Mouse (Mus musculus) intestine, postnatal 0 days (tissue): ENCODE measurements around the gene Pilrb2. TPM values are rescaled to one million over a fixed set of nuclear protein-coding genes. Genes with fewer than 3 reads are reported as not detected.
"Not testable (repeated sequence)": the region's sequence is repeated elsewhere in the genome, so short reads cannot be mapped to it uniquely, and the experiment has no call there.

ENCODE experiments used
- ATAC-seq: fragments of 200-750 bp; cut with Nextera tagmentation; 2 replicates; pipeline ENCODE4 v1.8.0; 2017; ENCODE audit warnings: mild to moderate bottlenecking, moderate TSS enrichment, moderate library complexity
- H3K27ac ChIP-seq: fragments of 300-500 bp; sonication (generic); 2 replicates; pipeline ENCODE4 v1.5.1; 2014; ENCODE audit warnings: mild to moderate bottlenecking, low read depth, low read length, moderate library complexity
- H3K27me3 ChIP-seq: fragments of 300-500 bp; sonication (generic); replicated peaks from 2 replicates; pipeline ENCODE4 v1.6.1; 2014; ENCODE audit warnings: low read length, mixed read lengths; ENCODE audit not compliant: control insufficient read depth, insufficient read depth
- H3K36me3 ChIP-seq: fragments of 300-500 bp; sonication (generic); 2 replicates; pipeline ENCODE4 v1.6.1; 2014; ENCODE audit warnings: mild to moderate bottlenecking, moderate library complexity; ENCODE audit not compliant: control insufficient read depth, insufficient read depth
- H3K4me1 ChIP-seq: fragments of 300-500 bp; sonication (generic); replicated peaks from 2 replicates; pipeline ENCODE4 v1.6.1; 2014; ENCODE audit warnings: antibody characterized with exemption, low read length, mixed read lengths; ENCODE audit not compliant: control insufficient read depth, insufficient read depth
- H3K4me2 ChIP-seq: fragments of 300-500 bp; sonication (generic); replicated peaks from 2 replicates; pipeline ENCODE4 v1.6.1; 2014; ENCODE audit warnings: low read depth, mild to moderate bottlenecking, moderate library complexity
- H3K4me3 ChIP-seq: fragments of 300-500 bp; sonication (generic); 2 replicates; pipeline ENCODE4 v1.5.1; 2014; ENCODE audit warnings: low read depth, low read length
- H3K9ac ChIP-seq: fragments of 300-500 bp; sonication (generic); 2 replicates; pipeline ENCODE4 v1.6.1; 2014; ENCODE audit warnings: mild to moderate bottlenecking, low read depth, low read length
- H3K9me3 ChIP-seq: fragments of 300-500 bp; sonication (generic); 2 replicates; pipeline ENCODE4 v1.6.1; 2016; ENCODE audit warnings: mixed run types; ENCODE audit not compliant: control insufficient read depth
- CTCF ChIP-seq: sonication (generic); IDR thresholded peaks from 2 replicates; pipeline ENCODE4 v1.5.1; 2016; ENCODE audit warnings: low read depth, mild to moderate bottlenecking, control low read depth, antibody characterized with exemption, moderate library complexity
- WGBS: fragments of 180-500 bp; shearing (Covaris S2); extraction: QIAGEN DNeasy Blood & Tissue Kit; methylation state at CpG from one replicate; pipeline ENCODE4 v1.1.7; 2014; 5-methylcytosine and 5-hydroxymethylcytosine counted together
- polyA plus RNA-seq: library from polyadenylated mRNA; unstranded; fragments of >200 nt; fragmentation: Nextera tagmentation; extraction: Ambion mirVana; gene quantifications from 2 replicates; pipeline ENCODE4 v1.2.1, GENCODE M21; 2015

Gene Pilrb2
- 1.8 and 3.4 TPM in 2 replicates for polyA plus RNA-seq

GRCm38 (mm10) chr5:137871644-137872380, at the start of gene Pilrb2:
Gene Pilrb2, minus strand, starts transcription at chr5:137871815.
- H3K36me3 ChIP-seq, H3K4me2 ChIP-seq, H3K4me1 ChIP-seq, H3K27ac ChIP-seq, H3K9ac ChIP-seq, H3K4me3 ChIP-seq, H3K27me3 ChIP-seq, ATAC-seq, H3K9me3 ChIP-seq: not testable (repeated sequence)
- WGBS: 73% methylated on average over 2 of the region's 3 CpGs

GRCm38 (mm10) chr5:137915550-137915949, 43.9 kb upstream of the Pilrb2 start:
- no peak overlapping the region for H3K9ac ChIP-seq
- H3K4me2 ChIP-seq: no peak overlapping the region
- no peak for TF ChIP-seq CTCF
- no peaks in the 10 kb centered on the region for H3K27me3 ChIP-seq
- H3K4me1 ChIP-seq: no peaks in the 10 kb centered on the region
- H3K27ac ChIP-seq: no peak overlapping the region
- 61% methylated on average over 6 of the region's 6 CpGs for WGBS
- H3K36me3 ChIP-seq: peaks cover 12% of the 10 kb centered on the region; the same call in 1 of the 2 replicates
- no peaks in the 10 kb centered on the region for H3K9me3 ChIP-seq
- no peak for ATAC-seq
- H3K4me3 ChIP-seq: no peak overlapping the region

- no peaks in the 10 kb centered on the region for H3K9me3 ChIP-seq
- ATAC-seq: no peak
- H3K4me1 ChIP-seq: no peaks in the 10 kb centered on the region
- no peak overlapping the region for H3K9ac ChIP-seq
- no peak overlapping the region for H3K4me2 ChIP-seq
- no peak overlapping the region for H3K27ac ChIP-seq
- H3K27me3 ChIP-seq: no peaks in the 10 kb centered on the region
- TF ChIP-seq CTCF: peak; percentile 47
- H3K36me3 ChIP-seq: peaks cover 12% of the 10 kb centered on the region; the same call in 1 of the 2 replicates
- no peak overlapping the region for H3K4me3 ChIP-seq
These were observed 42.9 kb upstream of the Pilrb2 start for GRCm38 (mm10) chr5:137914508-137914907.

GRCm38 (mm10) chr5:137909564-137910262, 38.1 kb upstream of the Pilrb2 start:
- WGBS: 81% methylated on average over 3 of the region's 3 CpGs
- Histone ChIP-seq H3K4me1 (no peaks in the 10 kb centered on the region), H3K9ac (no peak overlapping the region), H3K36me3 (peaks cover 29% of the 10 kb centered on the region), H3K4me3 (no peak overlapping the region), H3K27me3 (no peaks in the 10 kb centered on the region), H3K27ac (no peak overlapping the region), H3K9me3 (no peaks in the 10 kb centered on the region), H3K4me2 (no peak overlapping the region)
- TF ChIP-seq CTCF: no peak
- ATAC-seq: no peak

GRCm38 (mm10) chr5:137897812-137898211, 26.2 kb upstream of the Pilrb2 start:
- no peak for ATAC-seq
- Histone ChIP-seq H3K9me3 (no peaks in the 10 kb centered on the region), H3K4me1 (no peaks in the 10 kb centered on the region), H3K4me2 (no peak overlapping the region), H3K27me3 (no peaks in the 10 kb centered on the region), H3K9ac (no peak overlapping the region), H3K4me3 (no peak overlapping the region), H3K36me3 (peaks cover 12% of the 10 kb centered on the region; the same call in 1 of the 2 replicates), H3K27ac (no peak overlapping the region)
- WGBS: 76% methylated on average over 1 of the region's 1 CpGs
- TF ChIP-seq CTCF: no peak

GRCm38 (mm10) chr5:137892954-137893353, 21.3 kb upstream of the Pilrb2 start:
- Histone ChIP-seq H3K27me3 (no peaks in the 10 kb centered on the region), H3K4me2 (no peak overlapping the region), H3K9ac (no peak overlapping the region), H3K4me1 (no peaks in the 10 kb centered on the region), H3K9me3 (no peaks in the 10 kb centered on the region), H3K36me3 (0 out of 2 replicates have a peak, but pooled peaks cover 8% of the 10 kb centered on the region), H3K27ac (no peak overlapping the region), H3K4me3 (no peak overlapping the region)
- ATAC-seq: no peak
- TF ChIP-seq CTCF: peak; percentile 73
- 47% methylated on average over 1 of the region's 1 CpGs for WGBS
